Mouse (Mus musculus): ENCODE results near the gene Cdh3.

GRCm38 (mm10) chr8:106511531-106512041, 895 bp downstream of the Cdh3 start:
- no peak for TF ChIP-seq MYOG (IDR thresholded peaks at IDR 0.05; ENCODE audit: control insufficient read depth, extremely low read depth, insufficient read length)
- TF ChIP-seq CTCF (IDR thresholded peaks at IDR 0.05; ENCODE audit: control insufficient read depth, insufficient read depth, insufficient read length), result no peak
- TF ChIP-seq MAX (IDR thresholded peaks at IDR 0.05), result no peak
- TF ChIP-seq FOSL1 (IDR thresholded peaks at IDR 0.05; ENCODE audit: insufficient read depth, low read length, poor library complexity, severe bottlenecking), result no peak
- no peak for TF ChIP-seq USF1 (IDR thresholded peaks at IDR 0.05; ENCODE audit: low read depth)

Measured in C2C12 (cell line).